Mouse (Mus musculus) stomach, postnatal 0 days (tissue): ENCODE data around the gene Tmem270.

ENCODE experiments used
- CTCF ChIP-seq: IDR thresholded peaks from 2 replicates; pipeline ENCODE4 v1.5.1; 2016; ENCODE audit warnings: antibody characterized with exemption, low read depth, mild to moderate bottlenecking, moderate library complexity
- EP300 ChIP-seq: optimal IDR thresholded peaks from 2 replicates; pipeline ENCODE3; 2016; ENCODE audit warnings: antibody characterized with exemption

- TF ChIP-seq CTCF (no peak), EP300 (no peak)
Observed at GRCm38 (mm10) chr5:134946063-134946856, 39.7 kb upstream of the Tmem270 start.
